Mouse (Mus musculus) mature B cell (primary cell): ENCODE data around the gene Nup210l.

ENCODE experiments used
- in situ Hi-C: fragments of 300-500 bp; cut with MboI; formaldehyde crosslinking; loops from 2 replicates; pipeline ENCODE4 v1.14.3; 2019

Gene Nup210l

GRCm38 (mm10) chr3:90159757-90160156, 55.8 kb downstream of the Nup210l start:
- in situ Hi-C loops: no loop called here

DNA sequence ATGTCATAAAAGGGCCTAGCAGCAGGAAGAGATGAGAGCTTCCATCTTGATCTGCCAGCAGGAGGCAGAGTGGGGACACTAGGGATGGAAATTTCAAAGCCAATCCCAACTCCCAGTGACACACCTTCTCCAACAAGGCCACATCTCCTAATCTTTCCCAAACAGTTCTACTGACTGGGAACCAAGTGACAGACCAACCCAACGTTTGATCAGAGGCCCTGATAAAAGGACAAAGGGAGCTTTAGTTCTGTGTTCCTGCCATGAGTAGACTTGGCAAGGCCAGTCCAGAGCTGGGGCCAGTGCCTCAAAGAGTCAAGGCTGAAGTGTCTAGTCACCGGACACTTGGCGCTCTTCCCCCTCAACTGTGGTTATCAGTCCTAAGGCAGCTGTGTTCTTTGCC, 57.6 kb downstream of the Nup210l start:
- in situ Hi-C loops: no loop called here

DNA sequence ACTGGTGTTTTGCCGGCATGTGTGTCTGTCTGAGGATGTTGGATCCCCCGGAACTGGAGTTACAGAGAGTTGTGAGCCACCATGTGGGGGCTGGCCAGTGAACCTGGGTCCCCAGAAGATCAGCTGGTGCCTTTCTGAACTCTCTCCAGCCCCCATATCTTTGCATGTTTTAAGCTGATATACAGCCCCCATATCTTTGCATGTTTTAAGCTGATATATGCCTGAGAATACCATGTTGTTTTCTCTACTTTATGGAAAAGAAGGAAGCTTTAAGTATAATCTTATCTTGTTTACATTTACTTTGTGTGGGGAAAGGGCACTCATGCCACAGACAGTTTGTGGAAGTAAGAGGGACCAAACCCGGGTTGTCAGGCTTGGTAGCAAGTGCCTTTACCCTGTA, 75.6 kb downstream of the Nup210l start:
- in situ Hi-C loops: no loop called here

DNA sequence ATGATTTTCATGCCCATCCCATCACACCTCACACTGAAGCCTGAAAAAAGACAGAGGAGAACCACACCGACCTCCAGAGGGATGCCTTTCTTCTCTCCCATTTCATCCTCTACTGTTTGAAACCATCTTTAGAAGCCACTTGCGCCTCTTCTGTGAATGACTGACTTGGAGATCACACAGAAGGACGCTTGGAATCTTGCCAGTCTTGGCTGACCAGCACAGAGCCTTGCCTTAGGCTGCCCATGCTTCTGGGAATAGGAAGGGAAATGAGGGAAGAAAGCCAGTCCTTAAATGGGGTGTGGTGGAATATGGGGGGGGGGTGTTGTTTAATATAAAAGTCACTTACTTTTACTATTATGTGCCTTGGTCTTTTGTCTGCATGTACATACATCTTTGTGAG, 79.6 kb downstream of the Nup210l start:
- in situ Hi-C loops: no loop called here

DNA sequence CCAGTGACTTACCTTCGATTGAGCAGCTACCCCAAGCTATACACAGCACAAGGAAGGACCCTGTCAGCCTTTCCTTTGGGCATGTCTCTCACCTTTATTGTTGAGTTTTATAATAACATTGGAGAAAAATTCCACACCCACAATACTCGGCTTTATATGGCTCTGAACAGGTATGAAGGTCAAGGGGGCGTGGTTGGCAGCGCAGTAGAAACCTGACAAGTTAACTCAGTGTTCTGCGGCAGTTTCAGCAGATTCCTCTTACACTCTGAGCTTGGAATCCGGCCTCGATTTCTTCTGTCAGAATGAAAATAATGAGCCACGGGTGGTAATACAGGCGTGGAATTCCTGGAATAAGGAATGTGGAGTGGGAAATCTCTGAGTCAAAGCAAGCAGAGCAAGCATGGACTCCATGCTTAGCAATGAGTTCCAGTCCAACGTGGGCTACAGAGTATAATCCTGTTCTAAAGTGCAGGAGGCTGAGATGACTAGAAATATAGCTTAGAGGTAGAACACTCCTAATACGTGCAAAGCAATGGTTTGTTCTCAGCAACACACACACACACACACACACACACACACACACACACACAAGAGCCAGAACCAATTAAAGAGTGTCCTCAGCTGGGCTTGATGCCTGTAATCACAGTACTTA, 87.1 kb downstream of the Nup210l start:
- in situ Hi-C loops: no loop called here

- in situ Hi-C loops: no loop called here
Observed at GRCm38 (mm10) chr3:90194759-90195158, 90.8 kb downstream of the Nup210l start.

- in situ Hi-C loops: no loop called here
Observed at GRCm38 (mm10) chr3:90195644-90196043, 91.7 kb downstream of the Nup210l start.

DNA sequence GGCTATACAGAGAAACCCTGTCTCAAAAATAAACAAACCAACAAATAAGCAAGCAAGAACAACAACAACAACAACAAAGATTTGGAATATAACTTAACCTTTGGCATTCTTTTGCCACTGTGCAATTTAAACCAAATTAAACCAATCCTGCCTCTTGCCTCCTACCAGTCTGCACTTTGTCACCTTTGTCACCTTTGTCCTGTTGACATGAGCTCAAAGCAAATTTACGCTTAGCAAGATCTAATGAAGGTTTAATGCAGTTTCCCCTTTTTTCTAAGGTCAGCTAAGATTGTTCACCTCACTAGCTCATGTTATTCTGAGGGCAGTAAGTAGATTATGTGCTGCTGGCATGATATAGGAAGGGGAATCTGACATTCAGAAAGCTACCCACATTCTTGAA, 93.6 kb downstream of the Nup210l start:
- in situ Hi-C loops: no loop called here

- in situ Hi-C loops: no loop called here
Observed at GRCm38 (mm10) chr3:90202884-90203283, 99.0 kb downstream of the Nup210l start.

- in situ Hi-C loops: no loop called here
Observed at GRCm38 (mm10) chr3:90203619-90204018, 99.7 kb downstream of the Nup210l start.

- in situ Hi-C loops: no loop called here
Observed at GRCm38 (mm10) chr3:90204582-90204981, 100.7 kb downstream of the Nup210l start.

DNA sequence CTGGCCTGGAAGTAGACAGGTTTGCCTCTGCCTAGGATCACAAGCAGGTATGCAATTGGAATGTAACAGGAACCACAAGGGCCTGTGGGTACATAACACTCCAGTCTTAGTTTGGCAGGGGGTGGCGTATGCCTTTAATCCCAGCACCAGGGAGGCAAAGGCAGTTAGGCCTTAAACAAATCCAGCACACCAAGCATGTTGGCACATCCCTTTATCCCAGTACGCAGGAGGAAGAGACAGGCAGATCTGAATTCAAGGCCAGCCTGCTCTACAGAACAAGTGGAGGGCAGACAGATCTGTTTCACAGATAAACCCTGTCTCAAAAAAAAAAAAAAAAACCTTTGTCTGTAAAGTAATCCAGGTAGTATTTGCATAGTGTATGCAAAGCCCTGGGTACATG, 104.7 kb downstream of the Nup210l start:
- in situ Hi-C loops: no loop called here

GRCm38 (mm10) chr3:90209908-90210566, 106.1 kb downstream of the Nup210l start:
- in situ Hi-C loops: no loop called here

DNA sequence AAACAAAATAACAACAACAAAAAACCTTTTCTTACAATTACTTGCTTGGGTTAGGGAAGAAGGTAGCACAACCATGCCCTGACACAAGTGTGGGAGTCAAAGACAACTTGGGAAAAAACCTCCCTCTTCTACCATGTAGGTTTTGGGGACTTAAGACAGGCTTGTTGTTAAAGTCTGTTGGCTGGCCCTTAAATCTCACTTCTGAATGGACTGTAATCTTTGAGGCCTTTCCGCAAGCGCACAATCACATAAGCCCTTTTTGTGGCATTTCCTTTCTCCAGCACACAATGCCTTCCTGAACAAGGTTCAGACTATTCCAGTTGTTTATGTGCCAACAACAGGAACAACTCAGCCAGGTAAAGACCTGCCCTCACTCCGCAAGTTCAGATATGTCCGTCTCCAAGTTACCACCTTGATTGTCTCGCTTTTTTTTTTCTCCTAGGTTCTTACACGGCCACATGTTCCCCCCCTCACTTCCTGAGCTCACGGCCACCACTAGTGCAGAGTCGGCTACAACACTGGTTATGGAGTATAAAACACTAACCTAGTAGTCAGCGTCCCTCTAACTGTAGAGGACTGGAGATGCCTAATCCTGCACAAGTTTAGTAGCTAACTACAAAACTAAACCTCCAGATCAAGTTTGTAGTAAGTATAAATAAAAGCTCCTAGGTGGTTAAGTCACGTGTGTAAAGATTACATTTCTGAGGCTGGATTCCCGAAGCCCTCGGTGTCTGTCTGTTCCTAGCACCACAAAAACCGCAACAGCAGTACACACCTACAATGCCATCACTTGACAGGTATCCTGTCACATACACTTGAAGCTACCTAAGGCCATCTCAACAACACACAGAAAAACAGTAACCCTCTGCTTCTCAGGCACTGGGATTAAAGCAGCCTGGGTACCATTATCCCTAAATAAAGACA, 107.8 kb downstream of the Nup210l start:
- in situ Hi-C loops: no loop called here

DNA sequence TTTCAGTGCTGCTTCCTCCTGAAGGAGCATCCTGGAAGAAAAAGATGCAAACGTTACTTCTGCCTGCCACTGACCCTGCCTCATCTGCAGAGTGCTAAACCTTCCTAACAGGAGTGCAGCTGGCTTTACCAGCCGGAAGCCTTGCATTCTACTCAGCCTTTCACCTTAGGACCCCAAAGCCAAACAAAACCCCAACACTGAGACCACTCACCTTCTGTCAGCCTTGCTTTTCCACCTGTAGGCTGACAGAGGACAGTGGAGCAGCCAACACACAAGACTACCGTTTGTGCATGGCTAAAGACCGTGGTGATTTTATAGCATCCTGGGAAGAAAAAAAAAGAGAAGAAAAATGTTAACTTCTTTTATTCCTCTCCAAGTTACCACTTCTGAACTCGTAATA, 108.8 kb downstream of the Nup210l start:
- in situ Hi-C loops: no loop called here

- in situ Hi-C loops: no loop called here
Observed at GRCm38 (mm10) chr3:90213377-90213866, 109.5 kb downstream of the Nup210l start, which contains the start of the genes Rps27 and Rab13. Gene Rps27 (minus strand): TSS chr3:90213651. Gene Rab13 (plus strand): TSS chr3:90213695.

DNA sequence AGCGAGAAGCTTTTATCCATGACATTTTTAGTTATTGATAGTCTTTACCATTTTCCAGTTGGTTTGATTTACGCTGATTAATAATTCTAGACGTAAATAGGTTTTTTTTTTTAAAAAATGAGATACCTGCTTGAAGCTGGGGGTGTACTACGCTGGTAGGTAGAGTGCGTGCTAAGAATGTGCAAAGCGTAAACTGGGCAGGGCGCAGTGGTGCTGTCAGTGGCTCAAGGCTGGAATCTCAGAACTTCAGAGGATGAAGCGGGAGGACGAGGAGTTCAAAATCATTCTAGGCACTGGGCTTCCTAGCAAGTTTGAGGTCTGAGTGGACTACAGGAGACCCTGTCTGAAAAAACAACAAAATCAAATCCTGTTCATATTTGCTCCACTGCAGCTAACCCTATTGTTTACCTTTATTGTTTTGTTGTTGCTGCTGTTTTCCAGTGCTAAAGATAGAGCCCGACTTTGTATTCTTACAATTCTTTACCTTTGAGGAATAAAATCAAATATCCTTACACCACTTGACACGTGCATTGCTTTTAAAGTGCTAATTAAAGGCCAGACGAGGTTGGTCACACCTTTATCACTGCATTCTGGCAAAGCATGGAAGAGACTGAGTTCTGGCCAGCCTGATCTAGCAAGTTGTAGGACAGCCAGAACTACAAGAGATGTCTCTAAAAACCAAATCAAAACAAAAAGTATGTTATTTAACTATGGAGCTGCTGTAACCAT, 110.2 kb downstream of the Nup210l start:
- in situ Hi-C loops: no loop called here

GRCm38 (mm10) chr3:90215825-90216380, 112.0 kb downstream of the Nup210l start:
- in situ Hi-C loops: no loop called here

GRCm38 (mm10) chr3:90220088-90220487, 116.2 kb downstream of the Nup210l start:
- in situ Hi-C loops: no loop called here

- in situ Hi-C loops: no loop called here
Observed at GRCm38 (mm10) chr3:90220531-90220951, 116.6 kb downstream of the Nup210l start.

GRCm38 (mm10) chr3:90221123-90221522, 117.2 kb downstream of the Nup210l start:
- in situ Hi-C loops: no loop called here
